Mouse (Mus musculus) WW6 (cell line): Measurements from ENCODE around the gene Tek.

Source experiments
- DNase-seq: peaks from one replicate; pipeline ENCODE4 v3.0.0-alpha.2; 2013; ENCODE audit warnings: low read depth, low spot score

Tek gene

GRCm38 (mm10) chr4:94810616-94811015, 71.5 kb downstream of the Tek start:
- DNase-seq, result no peak

GRCm38 (mm10) chr4:94826891-94827290, 87.8 kb downstream of the Tek start:
- no peak for DNase-seq

GRCm38 (mm10) chr4:94827429-94827828, 88.3 kb downstream of the Tek start:
- DNase-seq, result no peak

GRCm38 (mm10) chr4:94829924-94830386, 90.9 kb downstream of the Tek start:
- no peak for DNase-seq

GRCm38 (mm10) chr4:94837061-94837460, 98.0 kb downstream of the Tek start:
- DNase-seq, result no peak

- no peak for DNase-seq
Measured at GRCm38 (mm10) chr4:94853301-94853700, 114.2 kb downstream of the Tek start.

GRCm38 (mm10) chr4:94854270-94854669, 115.2 kb downstream of the Tek start:
- DNase-seq, result no peak

- DNase-seq, result no peak
Measured at GRCm38 (mm10) chr4:94855201-94855600, 116.1 kb downstream of the Tek start.

- no peak for DNase-seq
Measured at GRCm38 (mm10) chr4:94900744-94901143, 161.7 kb downstream of the Tek start.

GRCm38 (mm10) chr4:94901780-94902179, 162.7 kb downstream of the Tek start:
- DNase-seq, result no peak
